Mouse (Mus musculus) G1E (cell line): ENCODE measurements around the gene Irf2.

Experiments
- CTCF ChIP-seq: IDR thresholded peaks from 2 replicates; pipeline ENCODE4 v1.5.1; 2012; ENCODE audit warnings: low read depth, low read length, inconsistent platforms, mixed read lengths
- GATA1 ChIP-seq: IDR thresholded peaks from 2 replicates; pipeline ENCODE4 v1.6.1; 2012; ENCODE audit warnings: borderline replicate concordance, low read length, inconsistent platforms, mixed read lengths
- GATA2 ChIP-seq: IDR thresholded peaks from 2 replicates; pipeline ENCODE4 v1.6.1; 2012; ENCODE audit warnings: low read depth, low read length, inconsistent platforms, borderline replicate concordance
- POLR2AphosphoS5 ChIP-seq: IDR thresholded peaks from 2 replicates; pipeline ENCODE4 v1.6.1; 2012; ENCODE audit warnings: low read depth, low read length, inconsistent platforms; ENCODE audit not compliant: insufficient replicate concordance
- TAL1 ChIP-seq: conservative IDR thresholded peaks from 2 replicates; pipeline ENCODE4 v1.6.1; 2012; ENCODE audit warnings: low read depth, low read length, inconsistent platforms, mixed read lengths

DNA sequence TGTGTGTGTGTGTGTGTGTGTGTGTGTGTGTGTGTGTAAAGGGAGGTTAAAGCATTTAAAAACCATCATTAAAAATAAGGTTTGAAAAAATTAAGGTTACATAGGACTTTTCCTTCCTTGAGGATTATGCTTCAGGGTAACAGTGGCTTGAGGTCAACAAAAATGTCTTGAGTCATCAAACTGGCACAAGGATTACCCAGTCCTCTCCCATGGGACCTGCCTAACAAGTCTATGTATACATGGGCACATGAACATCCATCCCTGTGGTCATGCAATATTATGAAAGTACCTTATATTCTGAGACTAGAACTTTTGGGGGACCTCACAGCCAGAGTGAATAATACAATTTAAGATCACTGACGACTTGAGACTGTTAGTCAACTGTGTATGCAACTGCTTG lies 125.9 kb downstream of the Irf2 start:
- no peak for TF ChIP-seq CTCF
- TF ChIP-seq GATA1 = no peak
- no peak for TF ChIP-seq TAL1
- TF ChIP-seq POLR2AphosphoS5 = no peak
- TF ChIP-seq GATA2 = no peak
